Mouse (Mus musculus): ENCODE results near the gene Bloc1s2. TPM values are rescaled to one million over a fixed set of nuclear protein-coding genes. Genes with fewer than 3 reads are reported as not detected.

Gene Bloc1s2
- total RNA-seq, 1 experiment: 80.5 TPM

GRCm38 (mm10) chr19:44110356-44110755 lies 35.9 kb downstream of the Bloc1s2 start:
- H3K27ac ChIP-seq (ENCODE audit: insufficient read depth, low read depth, low read length, poor library complexity, severe bottlenecking): no peak overlapping the region
- H3K4me1 ChIP-seq (ENCODE audit: control insufficient read depth in 2 of 2, insufficient read depth in 2 of 2, low read length in 2 of 2, poor library complexity in 1 of 2): peaks cover 2% of the 10 kb centered on the region in 2 experiments; a peak in 1 of 4 replicates
- in situ Hi-C loops (cut with MboI; ENCODE audit: low sequenced_read_pairs in 2 of 2, unreplicated experiment in 2 of 2): no loop called here
- DNase-seq (ENCODE audit: low read depth, low spot score): no peak
- H3K9me3 ChIP-seq (ENCODE audit: control insufficient read depth, insufficient read depth, low read depth, low read length): no peaks in the 10 kb centered on the region
- H3K9ac ChIP-seq (ENCODE audit: insufficient read depth, low read depth, low read length, poor library complexity, severe bottlenecking): no peak overlapping the region
- peaks cover 31% of the 10 kb centered on the region for H3K36me3 ChIP-seq (ENCODE audit: control insufficient read depth, insufficient read depth, low read length, poor library complexity, severe bottlenecking)
- no peak overlapping the region for H3K4me3 ChIP-seq (ENCODE audit: insufficient read depth in 1 of 2, low read depth in 1 of 2, low read length in 2 of 2, poor library complexity in 1 of 2, severe bottlenecking in 1 of 2)
- TF ChIP-seq MAFK (IDR thresholded peaks at IDR 0.05; ENCODE audit: insufficient read depth, low read depth, low read length) (no peak), ZNF384 (IDR thresholded peaks at IDR 0.05; ENCODE audit: low read depth, low read length) (no peak), ZC3H11A (IDR thresholded peaks at IDR 0.05; ENCODE audit: borderline replicate concordance, low read depth, low read length) (no peak), CHD2 (IDR thresholded peaks at IDR 0.05; ENCODE audit: low read depth, low read length) (no peak), HCFC1 (IDR thresholded peaks at IDR 0.05; ENCODE audit: borderline replicate concordance, insufficient read depth, low read length) (no peak)

- Histone ChIP-seq H3K4me1 (ENCODE audit: control insufficient read depth in 2 of 2, insufficient read depth in 2 of 2, low read length in 2 of 2, poor library complexity in 1 of 2) (peaks cover 2% of the 10 kb centered on the region in 2 experiments; a peak in 1 of 4 replicates), H3K36me3 (ENCODE audit: control insufficient read depth, insufficient read depth, low read length, poor library complexity, severe bottlenecking) (peaks cover 26% of the 10 kb centered on the region), H3K9ac (ENCODE audit: insufficient read depth, low read depth, low read length, poor library complexity, severe bottlenecking) (no peak overlapping the region), H3K27ac (ENCODE audit: insufficient read depth, low read depth, low read length, poor library complexity, severe bottlenecking) (no peak overlapping the region), H3K4me3 (ENCODE audit: insufficient read depth in 1 of 2, low read depth in 1 of 2, low read length in 2 of 2, poor library complexity in 1 of 2, severe bottlenecking in 1 of 2) (no peak overlapping the region), H3K9me3 (ENCODE audit: control insufficient read depth, insufficient read depth, low read depth, low read length) (no peaks in the 10 kb centered on the region)
- in situ Hi-C loops (cut with MboI; ENCODE audit: low sequenced_read_pairs in 2 of 2, unreplicated experiment in 2 of 2): no loop called here
- no peak for DNase-seq (ENCODE audit: low read depth, low spot score)
- no peak for TF ChIP-seq HCFC1 (IDR thresholded peaks at IDR 0.05; ENCODE audit: borderline replicate concordance, insufficient read depth, low read length)
Measured at GRCm38 (mm10) chr19:44108996-44109395, 37.2 kb downstream of the Bloc1s2 start.

DNA sequence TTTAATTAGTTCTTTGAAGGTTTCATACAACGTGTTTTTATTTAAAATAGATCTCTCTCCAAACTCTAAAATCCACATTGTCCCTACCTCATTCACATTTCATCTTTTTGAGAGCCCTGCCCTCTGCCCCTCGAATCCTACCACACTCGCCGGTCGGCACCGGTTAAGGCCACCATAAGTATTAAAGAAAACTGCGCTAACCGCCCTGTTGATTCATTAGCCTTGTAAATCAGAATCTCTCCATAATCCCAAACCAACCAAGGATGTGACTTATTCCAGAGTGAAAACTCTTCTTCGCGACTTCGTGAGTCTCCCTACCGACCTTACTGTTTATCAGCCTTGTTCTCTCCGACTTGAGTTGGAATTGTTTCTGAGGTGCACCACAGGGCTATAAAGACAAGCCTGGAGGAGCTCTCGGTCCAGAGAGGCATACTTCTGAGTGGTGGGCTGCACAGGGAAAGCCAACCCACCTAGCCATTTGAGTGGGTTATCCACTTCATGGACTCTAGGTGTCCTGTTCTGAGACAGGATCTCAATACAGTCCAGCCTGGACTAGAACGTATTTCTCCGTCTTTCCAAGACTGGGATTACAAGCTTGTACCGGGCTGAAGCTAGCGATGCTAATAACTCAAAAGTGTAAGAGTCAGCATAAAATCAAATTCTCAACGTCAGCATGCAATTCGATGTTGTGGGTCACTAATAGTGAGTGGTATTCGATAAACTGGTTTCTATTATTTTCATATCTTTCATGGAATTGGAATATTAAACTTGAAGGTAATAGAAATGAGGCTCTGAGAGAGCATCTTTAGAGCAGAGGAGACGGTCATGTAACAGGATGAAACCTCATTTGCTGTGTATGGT lies 38.4 kb downstream of the Bloc1s2 start:
- DNase-seq (ENCODE audit: low read depth, low spot score): no peak
- H3K4me3 ChIP-seq (ENCODE audit: insufficient read depth in 1 of 2, low read depth in 1 of 2, low read length in 2 of 2, poor library complexity in 1 of 2, severe bottlenecking in 1 of 2): peak overlapping the region; percentile 78 to 91
- TF ChIP-seq CHD2 (IDR thresholded peaks at IDR 0.05; ENCODE audit: low read depth, low read length): no peak
- TF ChIP-seq MAFK (IDR thresholded peaks at IDR 0.05; ENCODE audit: insufficient read depth, low read depth, low read length): peak; percentile 56; the same call in 1 of the 2 replicates
- H3K9ac ChIP-seq (ENCODE audit: insufficient read depth, low read depth, low read length, poor library complexity, severe bottlenecking): peak overlapping the region; percentile 83
- in situ Hi-C loops (cut with MboI; ENCODE audit: low sequenced_read_pairs in 2 of 2, unreplicated experiment in 2 of 2): no loop called here
- H3K9me3 ChIP-seq (ENCODE audit: control insufficient read depth, insufficient read depth, low read depth, low read length): no peaks in the 10 kb centered on the region
- H3K36me3 ChIP-seq (ENCODE audit: control insufficient read depth, insufficient read depth, low read length, poor library complexity, severe bottlenecking): peaks cover 16% of the 10 kb centered on the region
- peaks cover 2% of the 10 kb centered on the region in 2 experiments; a peak in 1 of 4 replicates for H3K4me1 ChIP-seq (ENCODE audit: control insufficient read depth in 2 of 2, insufficient read depth in 2 of 2, low read length in 2 of 2, poor library complexity in 1 of 2)
- no peak overlapping the region; the same call in 1 of the 2 replicates for H3K27ac ChIP-seq (ENCODE audit: insufficient read depth, low read depth, low read length, poor library complexity, severe bottlenecking)

GRCm38 (mm10) chr19:44106831-44107660 lies 39.2 kb downstream of the Bloc1s2 start, which contains the start of gene Chuk:
Chuk (minus strand) TSS chr19:44107480.
- TF ChIP-seq ZNF384 (IDR thresholded peaks at IDR 0.05; ENCODE audit: low read depth, low read length): no peak
- TF ChIP-seq ZC3H11A (IDR thresholded peaks at IDR 0.05; ENCODE audit: borderline replicate concordance, low read depth, low read length): no peak
- no peak; the same call in 1 of the 2 replicates for TF ChIP-seq HCFC1 (IDR thresholded peaks at IDR 0.05; ENCODE audit: borderline replicate concordance, insufficient read depth, low read length)
- peak; percentile 98 for TF ChIP-seq CHD2 (IDR thresholded peaks at IDR 0.05; ENCODE audit: low read depth, low read length)
- Histone ChIP-seq H3K9ac (ENCODE audit: insufficient read depth, low read depth, low read length, poor library complexity, severe bottlenecking) (peak within 1 kb of the TSS; percentile 96), H3K4me1 (ENCODE audit: control insufficient read depth in 2 of 2, insufficient read depth in 2 of 2, low read length in 2 of 2, poor library complexity in 1 of 2) (peaks cover 2% of the 10 kb centered on the region in 2 experiments; a peak in 1 of 4 replicates), H3K9me3 (ENCODE audit: control insufficient read depth, insufficient read depth, low read depth, low read length) (no peaks in the 10 kb centered on the region), H3K4me3 (ENCODE audit: insufficient read depth in 1 of 2, low read depth in 1 of 2, low read length in 2 of 2, poor library complexity in 1 of 2, severe bottlenecking in 1 of 2) (peak within 1 kb of the TSS; percentile 78 to 91), H3K27ac (ENCODE audit: insufficient read depth, low read depth, low read length, poor library complexity, severe bottlenecking) (no peak within 1 kb of the TSS; the same call in 1 of the 2 replicates), H3K36me3 (ENCODE audit: control insufficient read depth, insufficient read depth, low read length, poor library complexity, severe bottlenecking) (peaks cover 10% of the 10 kb centered on the region)
- peak; percentile 86 for DNase-seq (ENCODE audit: low read depth, low spot score)
- in situ Hi-C loops (cut with MboI; ENCODE audit: low sequenced_read_pairs in 2 of 2, unreplicated experiment in 2 of 2): no loop called here

Data from ES-E14 (cell line).